Mouse (Mus musculus) forebrain, embryonic 11.5 days (tissue): ENCODE measurements at regions not wholly inside any gene's neighbourhood (a gene's known extent, or its start where the extent isn't known, plus 50 kb on each side); places are given as distances from the start of the nearest gene placed in this dataset.

Experiments used
- ATAC-seq: fragments of 200-750 bp; cut with Nextera tagmentation; replicated peaks from 2 replicates; pipeline ENCODE4 v1.8.0; 2017; ENCODE audit warnings: moderate TSS enrichment; ENCODE audit not compliant: low FRiP score
- DNase-seq: peaks from one replicate; pipeline ENCODE4 v3.0.0-alpha.2; 2017; ENCODE audit warnings: low spot score
- H3K27ac ChIP-seq: fragments of 300-500 bp; sonication (generic); 2 replicates; pipeline ENCODE4 v1.5.1; 2014; ENCODE audit warnings: low read depth, low read length
- H3K27me3 ChIP-seq: fragments of 300-500 bp; sonication (generic); 2 replicates; pipeline ENCODE4 v1.6.1; 2014; ENCODE audit warnings: mild to moderate bottlenecking, low read length, mixed read lengths; ENCODE audit not compliant: control insufficient read depth, insufficient read depth
- H3K36me3 ChIP-seq: fragments of 300-500 bp; sonication (generic); 2 replicates; pipeline ENCODE4 v1.6.1; 2014; ENCODE audit warnings: mild to moderate bottlenecking, low read length, moderate library complexity, mixed read lengths; ENCODE audit not compliant: control insufficient read depth, insufficient read depth
- H3K4me1 ChIP-seq: fragments of 300-500 bp; sonication (generic); replicated peaks from 2 replicates; pipeline ENCODE4 v1.6.1; 2014; ENCODE audit warnings: low read length, mixed read lengths; ENCODE audit not compliant: control insufficient read depth, insufficient read depth
- H3K4me2 ChIP-seq: fragments of 300-500 bp; sonication (generic); 2 replicates; pipeline ENCODE4 v1.6.1; 2014; ENCODE audit warnings: low read depth, mild to moderate bottlenecking, low read length, moderate library complexity, mixed read lengths; ENCODE audit not compliant: severe bottlenecking
- H3K4me3 ChIP-seq: fragments of 300-500 bp; sonication (generic); 2 replicates; pipeline ENCODE4 v1.5.1; 2014; ENCODE audit warnings: low read depth, low read length
- H3K9ac ChIP-seq: fragments of 300-500 bp; sonication (generic); 2 replicates; pipeline ENCODE4 v1.6.1; 2014; ENCODE audit warnings: low read length
- H3K9me3 ChIP-seq: fragments of 300-500 bp; sonication (generic); 2 replicates; pipeline ENCODE4 v1.6.1; 2016; ENCODE audit warnings: low read length, mixed read lengths; ENCODE audit not compliant: control insufficient read depth
- WGBS: fragments of 180-500 bp; shearing (Covaris S2); extraction: QIAGEN DNeasy Blood & Tissue Kit; methylation state at CpG from one replicate; pipeline ENCODE4 v1.1.7; 2014; 5-methylcytosine and 5-hydroxymethylcytosine counted together

DNA sequence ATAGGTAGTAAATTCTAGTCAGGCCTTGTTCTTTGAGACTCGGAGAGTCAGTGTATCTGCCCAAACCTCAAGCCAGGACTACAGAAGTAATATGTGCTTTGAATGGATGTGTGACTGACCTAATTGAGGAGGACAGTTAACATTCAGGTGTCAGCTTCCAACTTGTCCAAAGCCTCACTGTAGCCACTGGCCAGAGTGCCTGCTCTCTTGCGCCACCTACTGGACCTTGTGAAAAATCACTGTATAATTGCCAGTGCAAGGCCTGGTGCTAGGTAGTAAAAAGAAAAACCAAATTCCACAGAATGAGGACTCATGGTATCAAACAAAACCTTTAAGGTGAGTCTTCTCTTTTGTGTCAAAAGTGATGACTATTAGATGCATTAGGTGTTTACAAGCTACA, 933.6 kb upstream of the Lrrc6 start:
- Histone ChIP-seq H3K4me1 (no peaks in the 10 kb centered on the region), H3K27ac (no peak overlapping the region), H3K9me3 (no peaks in the 10 kb centered on the region), H3K9ac (no peak overlapping the region), H3K4me2 (no peak overlapping the region), H3K27me3 (no peaks in the 10 kb centered on the region), H3K36me3 (no peaks in the 10 kb centered on the region), H3K4me3 (no peak overlapping the region)
- peak; percentile 79 for ATAC-seq
- DNase-seq, result peak; percentile 71
- WGBS, result 34% methylated on average over 2 of the region's 2 CpGs

- ATAC-seq (no peak), DNase-seq (no peak)
- no peak overlapping the region for H3K9ac ChIP-seq
- no peaks in the 10 kb centered on the region for H3K36me3 ChIP-seq
- H3K27me3 ChIP-seq, result no peaks in the 10 kb centered on the region
- 75% methylated on average over 3 of the region's 3 CpGs for WGBS
- H3K4me3 ChIP-seq, result no peak overlapping the region
- H3K9me3 ChIP-seq, result no peaks in the 10 kb centered on the region
- no peaks in the 10 kb centered on the region for H3K4me1 ChIP-seq
- no peak overlapping the region for H3K4me2 ChIP-seq
- no peak overlapping the region for H3K27ac ChIP-seq
These were observed 923.2 kb upstream of the Lrrc6 start for GRCm38 (mm10) chr15:67423922-67424321.

DNA sequence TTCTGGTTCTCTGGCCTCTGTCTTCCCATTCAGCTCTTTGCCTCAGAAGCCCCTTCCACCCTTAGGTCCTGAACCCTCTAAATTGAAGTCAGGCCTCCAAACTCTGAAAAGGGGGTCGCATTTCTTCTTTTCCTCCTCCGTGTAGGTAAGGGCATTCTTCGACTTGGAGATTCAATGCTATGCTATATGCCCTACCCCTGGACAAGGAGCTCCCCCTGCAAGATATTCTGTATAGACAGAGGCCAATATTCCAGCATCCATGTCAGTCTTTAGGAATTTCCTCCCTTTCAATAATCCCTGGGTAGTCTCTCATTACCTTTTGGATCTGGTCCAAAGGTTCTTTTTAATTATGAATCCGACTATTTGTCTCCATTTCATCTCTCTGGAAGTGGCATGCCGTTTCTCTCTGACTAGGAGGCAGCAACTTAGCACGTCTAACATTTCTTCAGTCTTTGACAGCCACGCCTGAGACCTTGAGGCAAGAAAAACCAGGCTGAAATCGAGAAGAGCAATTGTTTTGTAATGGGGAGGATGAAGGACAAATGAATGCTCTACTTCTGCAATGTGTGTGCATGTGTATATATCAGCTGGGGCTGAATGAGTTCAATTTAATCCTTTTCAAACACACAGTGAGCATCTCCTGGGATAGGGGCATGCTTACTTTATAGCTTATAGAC, 921.7 kb upstream of the Lrrc6 start:
- DNase-seq, result no peak
- Histone ChIP-seq H3K36me3 (no peaks in the 10 kb centered on the region), H3K4me2 (no peak overlapping the region), H3K27me3 (no peaks in the 10 kb centered on the region), H3K9me3 (no peaks in the 10 kb centered on the region), H3K4me1 (no peaks in the 10 kb centered on the region), H3K9ac (no peak overlapping the region), H3K4me3 (no peak overlapping the region), H3K27ac (no peak overlapping the region)
- ATAC-seq, result no peak
- 80% methylated on average over 8 of the region's 8 CpGs for WGBS

DNA sequence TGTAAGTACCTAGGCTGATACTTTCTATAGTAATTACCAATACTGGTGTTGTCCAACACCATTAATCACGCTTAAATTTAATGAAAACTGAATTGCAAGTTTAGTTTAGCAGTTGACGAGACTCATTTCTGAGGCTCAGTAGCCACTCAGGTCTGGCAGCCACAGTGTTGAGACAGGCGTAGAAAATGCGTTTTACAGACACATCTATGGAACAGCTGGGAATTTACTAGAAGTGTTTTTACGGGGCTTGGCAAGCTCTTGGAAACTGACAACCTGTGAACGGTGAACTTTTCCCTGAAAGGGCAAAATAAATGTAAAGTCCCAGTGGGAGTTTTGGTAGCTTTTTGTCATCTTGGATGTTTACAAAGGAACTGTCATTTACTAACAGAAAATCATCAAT, 920.1 kb upstream of the Lrrc6 start:
- ATAC-seq (no peak), DNase-seq (no peak)
- 84% methylated on average over 6 of the region's 6 CpGs for WGBS
- no peak overlapping the region for H3K4me2 ChIP-seq
- no peak overlapping the region for H3K4me3 ChIP-seq
- no peaks in the 10 kb centered on the region for H3K36me3 ChIP-seq
- H3K9ac ChIP-seq, result no peak overlapping the region
- H3K9me3 ChIP-seq, result no peaks in the 10 kb centered on the region
- H3K27ac ChIP-seq, result no peak overlapping the region
- H3K27me3 ChIP-seq, result no peaks in the 10 kb centered on the region
- H3K4me1 ChIP-seq, result no peaks in the 10 kb centered on the region

GRCm38 (mm10) chr15:67419733-67420132, 919.0 kb upstream of the Lrrc6 start:
- no peak overlapping the region for H3K9ac ChIP-seq
- no peak for DNase-seq
- no peaks in the 10 kb centered on the region for H3K27me3 ChIP-seq
- no peaks in the 10 kb centered on the region for H3K4me1 ChIP-seq
- no peaks in the 10 kb centered on the region for H3K9me3 ChIP-seq
- no peaks in the 10 kb centered on the region for H3K36me3 ChIP-seq
- H3K27ac ChIP-seq, result no peak overlapping the region
- 95% methylated on average over 1 of the region's 1 CpGs for WGBS
- ATAC-seq, result no peak
- H3K4me2 ChIP-seq, result no peak overlapping the region
- H3K4me3 ChIP-seq, result no peak overlapping the region

DNA sequence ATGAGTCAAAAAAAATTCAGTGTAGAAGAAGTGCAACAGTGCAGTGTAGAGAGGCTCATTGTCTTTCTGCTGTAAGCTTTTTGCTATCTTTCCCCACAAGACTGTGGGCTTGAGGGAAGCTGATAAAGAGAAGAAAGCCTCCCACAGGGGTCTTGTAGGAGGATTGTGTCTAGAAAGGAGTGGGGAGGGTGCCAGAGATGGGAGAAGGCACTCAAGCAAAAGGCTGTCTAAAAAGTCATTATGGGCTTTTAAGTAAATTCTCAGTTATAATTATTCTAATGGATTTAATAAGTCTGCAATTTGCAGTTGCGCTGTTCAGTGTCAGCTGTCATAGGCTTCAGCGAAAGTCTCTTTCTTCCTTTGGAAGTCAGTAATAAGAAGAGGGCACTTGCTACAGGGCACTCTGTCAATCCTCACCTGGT, 917.0 kb upstream of the Lrrc6 start:
- no peak overlapping the region for H3K9ac ChIP-seq
- DNase-seq (no peak), ATAC-seq (no peak)
- no peaks in the 10 kb centered on the region for H3K9me3 ChIP-seq
- no peak overlapping the region for H3K4me2 ChIP-seq
- H3K4me1 ChIP-seq, result no peaks in the 10 kb centered on the region
- 91% methylated on average over 2 of the region's 2 CpGs for WGBS
- no peaks in the 10 kb centered on the region for H3K27me3 ChIP-seq
- H3K36me3 ChIP-seq, result no peaks in the 10 kb centered on the region
- H3K4me3 ChIP-seq, result no peak overlapping the region
- H3K27ac ChIP-seq, result no peak overlapping the region

- H3K9ac ChIP-seq, result no peak overlapping the region
- no peak for ATAC-seq
- H3K4me3 ChIP-seq, result no peak overlapping the region
- no peaks in the 10 kb centered on the region for H3K4me1 ChIP-seq
- no peak overlapping the region for H3K4me2 ChIP-seq
- H3K27ac ChIP-seq, result no peak overlapping the region
- no peak for DNase-seq
- H3K27me3 ChIP-seq, result no peaks in the 10 kb centered on the region
- no peaks in the 10 kb centered on the region for H3K36me3 ChIP-seq
- 72% methylated on average over 2 of the region's 2 CpGs for WGBS
- H3K9me3 ChIP-seq, result no peaks in the 10 kb centered on the region
These were observed 915.1 kb upstream of the Lrrc6 start for GRCm38 (mm10) chr15:67415840-67416239.

GRCm38 (mm10) chr15:67414371-67414930, 913.7 kb upstream of the Lrrc6 start:
- no peak overlapping the region for H3K27ac ChIP-seq
- DNase-seq (no peak), ATAC-seq (no peak)
- no peak overlapping the region for H3K4me3 ChIP-seq
- H3K27me3 ChIP-seq, result no peaks in the 10 kb centered on the region
- 91% methylated on average over 3 of the region's 3 CpGs for WGBS
- no peaks in the 10 kb centered on the region for H3K36me3 ChIP-seq
- H3K4me2 ChIP-seq, result no peak overlapping the region
- no peak overlapping the region for H3K9ac ChIP-seq
- no peaks in the 10 kb centered on the region for H3K9me3 ChIP-seq
- no peaks in the 10 kb centered on the region for H3K4me1 ChIP-seq

DNA sequence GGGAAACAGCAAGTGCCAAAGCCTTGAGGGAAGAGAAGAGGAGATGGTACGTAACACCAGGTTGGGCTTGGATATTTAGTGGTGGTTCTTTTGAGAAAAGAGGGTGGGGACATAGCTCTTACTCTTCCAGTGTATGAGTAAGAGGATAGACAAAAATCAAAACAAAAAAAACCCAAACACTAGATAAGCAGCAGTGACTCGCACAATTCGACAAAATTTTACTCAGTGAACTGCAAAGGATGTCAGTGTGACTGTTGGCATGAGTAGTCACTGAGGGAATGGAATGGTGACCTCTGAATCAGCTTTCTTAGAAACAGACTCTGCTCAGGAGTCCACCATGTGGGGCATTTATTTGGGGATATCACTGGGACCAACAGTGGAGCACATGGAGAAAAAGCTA, 912.9 kb upstream of the Lrrc6 start:
- Histone ChIP-seq H3K9me3 (no peaks in the 10 kb centered on the region), H3K27ac (no peak overlapping the region), H3K9ac (no peak overlapping the region), H3K36me3 (no peaks in the 10 kb centered on the region), H3K4me1 (no peaks in the 10 kb centered on the region), H3K4me2 (no peak overlapping the region), H3K27me3 (no peaks in the 10 kb centered on the region), H3K4me3 (no peak overlapping the region)
- DNase-seq (no peak), ATAC-seq (no peak)
- WGBS, result 90% methylated on average over 3 of the region's 3 CpGs
